Mouse (Mus musculus): ENCODE results near the gene Nags. TPM values are rescaled to one million over a fixed set of nuclear protein-coding genes. Genes with fewer than 3 reads are reported as not detected.

The Nags gene
- polyA plus RNA-seq, 1 experiment from 2014 or later = not detected

DNA sequence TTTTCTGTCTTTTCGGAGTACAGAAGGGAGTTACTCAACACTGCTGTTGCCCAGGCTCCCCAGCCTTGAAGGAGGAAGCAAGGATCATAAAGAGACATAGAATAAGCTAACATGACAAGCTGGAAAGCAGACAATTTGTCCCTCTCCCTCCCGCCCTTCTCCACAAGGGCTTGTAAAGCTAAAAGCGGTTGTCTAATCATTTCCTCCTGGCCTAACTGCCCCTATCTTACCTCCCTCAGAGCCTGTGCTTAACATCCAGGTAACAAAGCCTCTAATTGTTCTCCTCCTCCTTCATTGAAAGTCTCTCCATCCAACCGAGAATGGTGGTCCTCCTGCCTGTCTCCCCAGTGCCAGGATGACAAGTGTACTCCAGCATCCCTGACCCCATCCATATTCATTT is 45.5 kb downstream of the Nags start:
- Histone ChIP-seq H3K4me3 (peak overlapping the region; percentile 54; the same call in 1 of the 2 replicates), H3K9ac (0 out of 2 replicates have a peak overlapping the region, but pooled peaks have one; percentile 5), H3K4me1 (peaks cover 16% of the 10 kb centered on the region), H3K36me3 (peaks cover 30% of the 10 kb centered on the region), H3K27me3 (no peaks in the 10 kb centered on the region), H3K4me2 (replicated peaks) (peak overlapping the region; percentile 76), H3K27ac (no peak overlapping the region), H3K9me3 (replicated peaks) (no peaks in the 10 kb centered on the region)
- ATAC-seq (ENCODE audit: low FRiP score) = no peak
- 44% methylated on average over 4 of the region's 4 CpGs for WGBS

- peaks cover 16% of the 10 kb centered on the region for H3K4me1 ChIP-seq
- H3K36me3 ChIP-seq = peaks cover 60% of the 10 kb centered on the region
- 87% methylated on average over 9 of the region's 9 CpGs for whole genome bisulfite sequencing
- no peak overlapping the region for H3K4me2 ChIP-seq (replicated peaks)
- H3K27ac ChIP-seq = no peak overlapping the region
- H3K9me3 ChIP-seq (replicated peaks) = no peaks in the 10 kb centered on the region
- H3K9ac ChIP-seq = no peak overlapping the region
- H3K27me3 ChIP-seq = no peaks in the 10 kb centered on the region
- no peak for ATAC-seq (ENCODE audit: low FRiP score)
- H3K4me3 ChIP-seq = no peak overlapping the region
Measured at GRCm38 (mm10) chr11:102193657-102194440, 48.5 kb downstream of the Nags start.

DNA sequence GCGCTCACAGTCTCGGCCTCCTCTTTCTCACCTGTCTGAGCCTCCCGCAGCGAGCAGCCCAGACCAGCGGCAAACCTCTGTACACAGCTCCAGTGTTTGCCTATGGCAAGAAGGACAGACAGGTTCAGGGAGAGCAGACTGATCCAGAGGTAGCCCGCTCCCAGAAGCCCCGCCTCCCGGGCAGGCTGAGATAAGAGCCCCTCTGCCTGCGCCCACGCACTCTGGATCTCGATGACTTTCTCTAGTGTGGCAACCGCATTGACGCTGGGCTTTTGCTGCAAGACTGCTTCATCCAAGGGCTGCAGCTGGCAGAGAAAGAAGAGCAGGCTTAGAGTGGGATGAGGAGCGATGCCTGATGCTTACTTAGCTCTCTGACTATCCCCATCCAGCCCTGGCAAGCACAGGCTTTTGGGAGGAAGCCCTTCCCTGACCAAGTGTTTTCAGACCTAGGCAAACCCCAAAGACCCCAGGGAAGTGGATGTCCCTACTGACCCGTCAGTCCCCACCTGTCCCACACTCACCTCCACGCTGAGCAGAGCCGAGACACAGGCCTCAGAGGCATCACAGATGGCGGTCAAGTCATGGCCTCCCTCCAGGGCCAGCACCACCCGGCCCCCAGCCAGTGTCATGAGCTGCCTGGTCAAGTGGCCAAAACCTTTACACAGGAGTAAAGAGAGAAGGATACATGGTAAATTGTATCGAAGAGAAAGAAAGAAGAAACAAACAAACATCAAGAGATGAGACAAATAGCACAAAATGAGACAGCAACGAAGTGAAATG is 50.9 kb downstream of the Nags start:
- no peaks in the 10 kb centered on the region for H3K9me3 ChIP-seq (replicated peaks)
- H3K4me3 ChIP-seq = no peak overlapping the region
- H3K9ac ChIP-seq = no peak overlapping the region
- peaks cover 2% of the 10 kb centered on the region for H3K4me1 ChIP-seq
- no peak overlapping the region for H3K27ac ChIP-seq
- no peak for ATAC-seq (ENCODE audit: low FRiP score)
- WGBS = 85% methylated on average over 21 of the region's 21 CpGs
- peaks cover 83% of the 10 kb centered on the region for H3K36me3 ChIP-seq
- H3K27me3 ChIP-seq = no peaks in the 10 kb centered on the region
- no peak overlapping the region for H3K4me2 ChIP-seq (replicated peaks)

DNA sequence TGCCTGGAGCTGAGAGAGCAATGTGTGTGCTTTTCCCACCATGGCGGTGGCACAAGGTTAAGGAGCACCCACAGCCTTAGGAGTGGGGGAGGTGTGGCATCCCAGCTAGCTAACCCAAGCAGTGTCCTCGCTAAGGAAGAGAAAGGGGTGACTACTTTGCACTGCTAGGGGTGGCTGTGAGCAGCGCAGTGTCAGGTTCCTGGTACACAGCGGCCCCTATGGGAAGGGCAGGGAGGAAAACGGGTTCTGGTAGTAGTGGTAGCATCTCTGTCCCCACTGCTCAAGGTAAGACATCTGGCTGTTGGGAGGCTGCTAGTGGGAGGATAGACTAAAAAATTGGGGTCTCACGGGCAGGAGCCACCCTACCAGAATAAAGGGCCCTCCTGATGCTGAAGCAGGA is 52.9 kb downstream of the Nags start:
- WGBS = 69% methylated on average over 6 of the region's 6 CpGs
- Histone ChIP-seq H3K36me3 (peaks cover 96% of the 10 kb centered on the region), H3K4me1 (no peaks in the 10 kb centered on the region)

More for the DNA sequence above, 52.9 kb downstream of the Nags start:
- Histone ChIP-seq H3K4me2 (replicated peaks) (no peak overlapping the region), H3K4me3 (no peak overlapping the region), H3K9me3 (replicated peaks) (no peaks in the 10 kb centered on the region), H3K9ac (no peak overlapping the region), H3K27me3 (no peaks in the 10 kb centered on the region), H3K27ac (no peak overlapping the region)
- no peak for ATAC-seq (ENCODE audit: low FRiP score)

Other genes with a start within 250 kb of the Nags start
- 0.46 and 0.79 TPM in 2 replicates for gene Sost, start 178.5 kb upstream of the Nags start, polyA plus RNA-seq (2016; fragmentation: Nextera tagmentation; extraction: Ambion mirVana)
- gene Cfap97d1, start 161.2 kb upstream of the Nags start, polyA plus RNA-seq (2016; fragmentation: Nextera tagmentation; extraction: Ambion mirVana) = not detected in 2 replicates
- 11.4 and 12.9 TPM in 2 replicates for gene Dusp3, start 158.5 kb upstream of the Nags start, polyA plus RNA-seq (2016; fragmentation: Nextera tagmentation; extraction: Ambion mirVana)
- 35.6 and 36.2 TPM in 2 replicates for gene Mpp3, start 117.1 kb upstream of the Nags start, polyA plus RNA-seq (2016; fragmentation: Nextera tagmentation; extraction: Ambion mirVana)
- 0.12 and 0.43 TPM in 2 replicates for gene Cd300lg, start 104.0 kb upstream of the Nags start, polyA plus RNA-seq (2016; fragmentation: Nextera tagmentation; extraction: Ambion mirVana)
- 22.0 and 24.1 TPM in 2 replicates for gene Mpp2, start 57.0 kb upstream of the Nags start, polyA plus RNA-seq (2016; fragmentation: Nextera tagmentation; extraction: Ambion mirVana)
- not detected in 2 replicates for gene Ppy, start 44.2 kb upstream of the Nags start, polyA plus RNA-seq (2016; fragmentation: Nextera tagmentation; extraction: Ambion mirVana)
- gene Pyy, start 37.7 kb upstream of the Nags start, polyA plus RNA-seq (2016; fragmentation: Nextera tagmentation; extraction: Ambion mirVana) = 3.3 and 5.5 TPM in 2 replicates
- gene Tmem101, start 10.9 kb downstream of the Nags start, polyA plus RNA-seq (2016; fragmentation: Nextera tagmentation; extraction: Ambion mirVana) = 37.9 and 40.4 TPM in 2 replicates
- gene Lsm12, start 39.8 kb downstream of the Nags start, polyA plus RNA-seq (2016; fragmentation: Nextera tagmentation; extraction: Ambion mirVana) = 114 TPM in 2 replicates
- 26.8 and 27.0 TPM in 2 replicates for gene G6pc3, start 44.1 kb downstream of the Nags start, polyA plus RNA-seq (2016; fragmentation: Nextera tagmentation; extraction: Ambion mirVana)
- gene Hdac5, start 84.7 kb downstream of the Nags start, polyA plus RNA-seq (2016; fragmentation: Nextera tagmentation; extraction: Ambion mirVana) = 97.2 and 103 TPM in 2 replicates
- gene BC030867, start 103.4 kb downstream of the Nags start, polyA plus RNA-seq (2016; fragmentation: Nextera tagmentation; extraction: Ambion mirVana) = 9.4 and 12.5 TPM in 2 replicates
- gene Asb16, start 123.2 kb downstream of the Nags start, polyA plus RNA-seq (2016; fragmentation: Nextera tagmentation; extraction: Ambion mirVana) = not detected in 2 replicates
- 67.9 and 68.4 TPM in 2 replicates for gene Tmub2, start 139.4 kb downstream of the Nags start, polyA plus RNA-seq (2016; fragmentation: Nextera tagmentation; extraction: Ambion mirVana)
- gene Atxn7l3, start 151.1 kb downstream of the Nags start, polyA plus RNA-seq (2016; fragmentation: Nextera tagmentation; extraction: Ambion mirVana) = 28.5 and 29.7 TPM in 2 replicates
- 101 and 111 TPM in 2 replicates for gene Ubtf, start 174.2 kb downstream of the Nags start, polyA plus RNA-seq (2016; fragmentation: Nextera tagmentation; extraction: Ambion mirVana)
- 30.8 and 33.5 TPM in 2 replicates for gene Slc4a1, start 220.7 kb downstream of the Nags start, polyA plus RNA-seq (2016; fragmentation: Nextera tagmentation; extraction: Ambion mirVana)
- gene Rundc3a, start 247.9 kb downstream of the Nags start, polyA plus RNA-seq (2016; fragmentation: Nextera tagmentation; extraction: Ambion mirVana) = 125 and 140 TPM in 2 replicates

Measured in hindbrain, embryonic 12.5 days (tissue).